ENCODE assay signal across 13 mouse cellular contexts in genomic region chr1:45100966-45101365, GRCm38 (mm10).
"Had no signal": no experiment of that assay in that cellular context is flagged by ENCODE, and none has a peak within 500 bp of the region (broad histone marks: within the 10 kb centered on the region; RNA-seq: fewer than 3 reads in every experiment).

No protein-coding gene starts in this region.

- DNase-seq: liver, embryonic 13.5 days; liver, postnatal 0 days; thymus, postnatal 4 days had no signal

- H3K27me3 ChIP-seq: hindbrain, embryonic 15.5 days; liver, embryonic 13.5 days; megakaryocyte, embryonic 14.5 days; midbrain, embryonic 15.5 days; neural tube, embryonic 12.5 days had no signal

- H3K9ac ChIP-seq: hindbrain, embryonic 15.5 days; liver, embryonic 13.5 days; liver, postnatal 0 days; midbrain, embryonic 15.5 days; neural tube, embryonic 12.5 days had no signal

- H3K4me2 ChIP-seq: hindbrain, embryonic 15.5 days; liver, embryonic 13.5 days; midbrain, embryonic 11.5 days; midbrain, embryonic 15.5 days; neural tube, embryonic 12.5 days had no signal

- H3K27ac ChIP-seq: hindbrain, embryonic 15.5 days; left cerebral cortex, adult 2 months; limb, embryonic 10.5 days; liver, embryonic 13.5 days; macrophage; midbrain, embryonic 15.5 days; neural tube, embryonic 12.5 days; stomach, postnatal 0 days had no signal

- H3K4me1 ChIP-seq: hindbrain, embryonic 15.5 days; limb, embryonic 10.5 days; liver, embryonic 13.5 days; megakaryocyte, embryonic 14.5 days; midbrain, embryonic 15.5 days; neural tube, embryonic 12.5 days had no signal

- H3K36me3 ChIP-seq: hindbrain, embryonic 15.5 days; limb, embryonic 10.5 days; liver, embryonic 13.5 days; midbrain, embryonic 15.5 days; neural tube, embryonic 12.5 days had no signal

- ATAC-seq: intestine, embryonic 16.5 days; liver, postnatal 0 days; midbrain, embryonic 15.5 days had no signal

- H3K4me3 ChIP-seq: hindbrain, embryonic 15.5 days; left cerebral cortex, adult 2 months; limb, embryonic 10.5 days; liver, embryonic 13.5 days; megakaryocyte, embryonic 14.5 days; midbrain, embryonic 15.5 days; neural tube, embryonic 12.5 days had no signal

- H3K9me3 ChIP-seq: hindbrain, embryonic 15.5 days; limb, embryonic 10.5 days; liver, embryonic 13.5 days; midbrain, embryonic 15.5 days had no signal
